Comparison of ENCODE assay signal across 17 mouse cellular contexts in genomic region chr16:69515122-69515521, GRCm38 (mm10).
"Had no signal": no experiment of that assay in that cellular context is flagged by ENCODE, and none has a peak within 500 bp of the region (broad histone marks: within the 10 kb centered on the region; RNA-seq: fewer than 3 reads in every experiment).

No protein-coding gene starts in this region.

- DNase-seq: retina, postnatal 1 day; right cerebral cortex, adult 18-20 months; right cerebral cortex, postnatal 14 days; right cerebral cortex, postnatal 25 days; right cerebral cortex, postnatal 4 days; spleen, adult 18-20 months; thymus, adult 18-20 months; thymus, adult 2 months; thymus, postnatal 14 days; thymus, postnatal 25 days; thymus, postnatal 36 days; thymus, postnatal 4 days had no signal

- H3K4me1 ChIP-seq: neural tube, embryonic 12.5 days; neural tube, embryonic 13.5 days; neural tube, embryonic 15.5 days; stomach, embryonic 15.5 days had no signal

- H3K4me3 ChIP-seq: neural tube, embryonic 12.5 days; neural tube, embryonic 13.5 days; neural tube, embryonic 15.5 days; stomach, embryonic 15.5 days had no signal

- H3K27me3 ChIP-seq: neural tube, embryonic 12.5 days; neural tube, embryonic 13.5 days; neural tube, embryonic 15.5 days; stomach, embryonic 15.5 days had no signal

- H3K36me3 ChIP-seq: neural tube, embryonic 12.5 days; neural tube, embryonic 13.5 days; neural tube, embryonic 15.5 days; stomach, embryonic 15.5 days had no signal

- H3K27ac ChIP-seq: neural tube, embryonic 12.5 days; neural tube, embryonic 13.5 days; neural tube, embryonic 15.5 days; stomach, embryonic 15.5 days; stomach, postnatal 0 days had no signal

- H3K9ac ChIP-seq: neural tube, embryonic 12.5 days; neural tube, embryonic 13.5 days; neural tube, embryonic 15.5 days; stomach, embryonic 15.5 days had no signal

- H3K9me3 ChIP-seq: neural tube, embryonic 12.5 days; neural tube, embryonic 13.5 days; neural tube, embryonic 15.5 days; stomach, embryonic 15.5 days had no signal
